Mouse (Mus musculus) thymus, postnatal 36 days (tissue): ENCODE data around the gene Heatr3.

Experiments
- DNase-seq, 2 experiments: peaks; one replicate each; pipeline ENCODE4 v3.0.0; 2022; ENCODE audit warnings: mixed read lengths in 2 of 2

The Heatr3 gene

GRCm38 (mm10) chr8:88137748-88138484 lies at the start of gene Heatr3:
Gene Heatr3 (plus strand): TSS chr8:88137855.
- DNase-seq, result peak; percentile 86 to 88

GRCm38 (mm10) chr8:88088006-88088405 lies 49.6 kb upstream of the Heatr3 start:
- DNase-seq, result no peak

DNA sequence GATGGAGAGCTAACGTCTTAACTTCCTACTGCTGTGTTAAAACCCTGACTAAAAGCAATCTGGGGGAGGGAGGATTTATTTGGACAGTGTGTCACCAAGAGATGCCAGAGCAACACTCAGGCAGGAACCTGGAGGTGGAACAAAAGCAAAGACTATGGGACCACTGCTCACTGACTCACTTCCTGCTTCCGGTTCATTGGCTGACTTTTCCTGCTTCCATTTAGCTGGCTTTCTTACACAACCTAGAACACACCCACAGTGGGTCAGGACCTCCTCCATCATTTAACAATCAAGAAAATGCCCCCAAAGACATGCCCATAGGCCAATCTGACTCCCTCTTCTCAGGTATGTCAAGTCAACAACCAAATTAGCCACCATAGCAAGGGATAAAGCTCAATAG lies 46.0 kb upstream of the Heatr3 start:
- DNase-seq, result no peak

GRCm38 (mm10) chr8:88093367-88093766 lies 44.3 kb upstream of the Heatr3 start:
- no peak for DNase-seq

GRCm38 (mm10) chr8:88098856-88099255 lies 38.8 kb upstream of the Heatr3 start:
- no peak for DNase-seq

- peak; percentile 8 to 25 for DNase-seq
These were observed 38.1 kb upstream of the Heatr3 start for GRCm38 (mm10) chr8:88099526-88099925.

DNA sequence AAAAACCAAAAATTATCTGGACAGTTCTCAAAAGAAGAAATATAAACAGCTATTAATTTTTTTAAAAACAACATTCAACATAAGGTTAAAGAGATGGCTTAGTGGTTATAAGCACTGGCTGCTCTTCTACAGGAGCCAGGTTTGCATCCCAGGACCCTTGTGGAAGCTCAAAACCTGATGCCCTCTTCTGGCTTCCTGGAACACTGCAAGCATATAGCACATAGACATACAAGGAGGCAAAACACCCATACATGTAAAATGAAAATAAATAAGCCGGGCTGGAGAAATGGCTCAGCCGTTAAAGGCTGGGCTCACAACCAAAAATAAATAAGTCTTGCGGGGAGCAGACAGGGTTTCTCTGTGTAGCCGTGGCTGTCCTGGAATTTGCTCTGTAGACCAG lies 28.4 kb upstream of the Heatr3 start:
- DNase-seq, result no peak

DNA sequence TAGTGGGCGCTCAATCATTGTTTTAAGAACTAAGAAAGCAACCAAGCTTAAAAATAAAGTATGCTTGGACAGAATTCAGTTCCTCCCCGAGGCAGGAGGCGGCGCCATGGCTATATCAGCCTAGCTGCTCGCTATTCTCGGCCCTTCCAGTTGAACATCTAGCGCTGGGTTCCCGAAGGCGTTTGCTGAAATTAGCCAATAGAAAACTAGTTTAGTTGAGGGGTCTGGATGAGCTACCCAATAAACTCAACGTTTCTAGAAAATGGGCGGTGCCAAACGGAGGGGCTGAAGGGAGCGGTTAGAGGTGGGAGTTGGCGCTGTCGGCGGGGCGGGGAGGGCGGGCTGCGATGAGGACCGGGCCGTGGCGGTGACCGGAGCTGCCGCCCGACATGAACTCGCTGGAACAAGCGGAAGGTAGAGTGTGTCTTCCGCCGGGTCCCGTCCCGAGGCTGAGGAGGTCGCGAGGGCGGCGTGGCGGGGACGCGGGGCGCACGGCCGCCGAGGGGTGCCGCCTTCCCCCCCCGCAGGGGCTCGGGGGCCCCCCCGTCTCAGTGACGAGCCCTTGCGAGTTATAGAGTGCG lies 19.1 kb upstream of the Heatr3 start, which contains the start of gene Cnep1r1:
Gene Cnep1r1, plus strand, starts transcription at position 314 of the 581 bp plus-strand sequence.
- DNase-seq, result peak; percentile 91

DNA sequence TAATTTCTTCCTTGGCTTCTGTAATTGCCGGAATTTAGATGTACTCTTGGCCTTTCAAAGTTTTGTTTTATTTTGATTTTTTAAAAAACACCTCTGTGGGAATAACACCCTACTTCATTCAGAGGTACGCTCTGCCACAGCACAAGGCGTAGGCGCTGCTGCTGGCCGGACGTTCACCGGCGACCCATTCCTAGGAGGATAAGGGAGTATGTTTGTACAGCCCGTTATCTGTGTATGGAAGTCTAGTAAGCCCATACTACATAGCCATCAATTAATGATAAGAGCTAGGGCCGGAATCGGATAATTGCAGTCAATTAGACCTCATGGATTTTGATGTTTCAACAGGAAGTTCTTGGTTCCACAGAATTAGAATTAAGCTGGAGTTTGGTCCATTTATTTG lies 18.6 kb upstream of the Heatr3 start:
- peak; percentile 18 to 27 for DNase-seq

DNA sequence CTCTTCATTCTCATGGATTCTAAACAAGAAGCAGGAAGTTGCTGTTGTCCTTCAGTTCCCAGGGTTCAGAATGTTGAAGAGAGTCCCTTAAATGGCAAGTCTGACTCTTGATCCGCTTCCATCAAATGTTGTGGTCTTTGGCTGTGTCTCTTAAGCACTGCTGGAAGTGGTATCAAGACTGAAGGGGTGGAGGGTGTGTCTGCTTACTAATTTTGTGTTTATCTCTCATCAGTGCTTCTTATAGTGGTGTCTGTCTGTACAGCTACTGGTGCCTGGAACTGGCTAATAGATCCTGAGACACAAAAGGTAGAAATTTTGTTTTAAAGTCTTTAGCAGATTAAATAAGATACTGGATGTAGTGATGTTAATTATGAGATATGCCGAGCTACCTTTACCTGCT lies 12.8 kb upstream of the Heatr3 start:
- DNase-seq, result no peak

- no peak for DNase-seq
These were observed 8.3 kb upstream of the Heatr3 start for GRCm38 (mm10) chr8:88129397-88129796.

- DNase-seq, result no peak
These were observed 6.8 kb upstream of the Heatr3 start for GRCm38 (mm10) chr8:88130754-88131317.

DNA sequence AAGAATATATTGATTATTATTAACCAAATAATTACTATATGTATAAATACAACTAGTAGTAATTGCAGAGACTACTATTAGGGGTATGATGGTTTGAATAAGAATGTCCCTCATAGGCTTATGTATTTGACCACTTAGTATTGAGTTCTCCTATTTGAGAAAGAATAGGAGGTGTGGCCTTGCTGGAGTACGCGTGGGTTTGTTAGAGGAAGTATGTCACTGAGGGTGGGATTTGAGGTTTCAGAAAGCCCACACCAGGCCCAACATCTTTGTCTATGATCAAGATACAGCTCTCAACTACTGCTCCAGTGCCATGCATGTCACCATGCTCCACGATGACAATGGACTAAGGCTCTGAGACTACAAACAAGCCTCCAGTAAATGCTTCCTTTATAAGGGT lies 1.6 kb downstream of the Heatr3 start:
- DNase-seq, result no peak

GRCm38 (mm10) chr8:88141629-88142028 lies 4.0 kb downstream of the Heatr3 start:
- DNase-seq, result no peak

- no peak for DNase-seq
These were observed 6.4 kb downstream of the Heatr3 start for GRCm38 (mm10) chr8:88144041-88144440.

- no peak for DNase-seq
These were observed 13.3 kb downstream of the Heatr3 start for GRCm38 (mm10) chr8:88150910-88151371.

- no peak for DNase-seq
These were observed 22.8 kb downstream of the Heatr3 start for GRCm38 (mm10) chr8:88160237-88160995.

DNA sequence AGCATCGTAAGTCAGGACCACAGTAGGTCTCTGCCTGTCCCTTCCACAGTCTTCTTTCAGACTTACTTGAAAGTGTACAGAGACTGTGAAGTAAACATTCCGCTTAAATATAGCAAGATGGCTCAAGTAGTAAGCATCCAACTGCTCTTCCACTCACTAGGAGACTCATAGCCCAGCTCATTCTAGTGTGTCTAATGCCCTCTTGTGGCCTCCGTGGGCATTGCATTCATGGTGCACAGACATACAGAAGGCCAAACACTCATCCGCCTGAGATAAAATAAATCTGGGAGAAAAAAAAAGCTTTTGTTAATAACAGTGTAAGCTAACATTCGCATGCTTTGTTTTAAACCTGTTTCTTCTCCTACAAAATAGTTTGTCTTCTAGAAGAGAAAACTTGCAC lies 23.8 kb downstream of the Heatr3 start:
- DNase-seq, result peak; percentile 58 to 69

DNA sequence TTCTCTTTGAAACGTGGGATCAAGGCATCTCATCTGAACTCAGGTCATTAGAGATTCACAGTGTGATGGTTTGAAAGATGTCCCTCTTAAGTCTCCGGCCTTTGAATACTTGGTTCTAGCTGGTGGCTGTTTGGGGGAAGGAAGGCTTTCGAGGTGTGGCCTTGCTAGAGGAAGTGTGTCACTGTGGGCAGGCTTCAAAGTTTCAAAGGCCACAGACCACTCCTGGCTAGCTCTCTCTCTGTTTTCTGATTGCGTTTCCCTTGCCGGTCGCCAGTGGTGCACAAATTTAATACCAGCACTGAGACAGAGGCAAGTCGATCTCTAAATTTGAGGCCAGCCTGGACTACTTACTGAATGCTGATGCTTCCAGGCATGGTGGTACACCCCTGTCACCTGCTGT lies 37.6 kb downstream of the Heatr3 start:
- DNase-seq, result no peak

DNA sequence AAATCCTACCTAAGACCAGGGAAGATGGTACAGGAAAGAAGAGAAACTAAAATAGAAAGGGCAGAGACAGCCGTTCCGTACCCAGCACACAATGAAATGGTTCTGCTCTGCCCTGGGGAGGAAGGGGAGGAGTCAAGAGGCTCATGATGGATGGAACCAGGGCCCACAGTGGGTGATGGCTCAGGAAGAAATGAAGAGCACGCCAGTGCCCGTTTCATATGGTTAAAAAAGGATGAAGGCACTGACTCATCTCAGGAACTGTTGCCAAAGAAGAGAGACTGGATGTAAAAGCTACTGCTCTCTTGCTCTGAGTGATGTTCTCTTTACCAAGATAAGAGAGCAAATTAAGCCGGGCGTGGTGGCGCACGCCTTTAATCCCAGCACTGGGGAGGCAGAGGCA lies 39.6 kb downstream of the Heatr3 start:
- no peak for DNase-seq

- DNase-seq, result no peak
These were observed 45.5 kb downstream of the Heatr3 start for GRCm38 (mm10) chr8:88183121-88183520.

DNA sequence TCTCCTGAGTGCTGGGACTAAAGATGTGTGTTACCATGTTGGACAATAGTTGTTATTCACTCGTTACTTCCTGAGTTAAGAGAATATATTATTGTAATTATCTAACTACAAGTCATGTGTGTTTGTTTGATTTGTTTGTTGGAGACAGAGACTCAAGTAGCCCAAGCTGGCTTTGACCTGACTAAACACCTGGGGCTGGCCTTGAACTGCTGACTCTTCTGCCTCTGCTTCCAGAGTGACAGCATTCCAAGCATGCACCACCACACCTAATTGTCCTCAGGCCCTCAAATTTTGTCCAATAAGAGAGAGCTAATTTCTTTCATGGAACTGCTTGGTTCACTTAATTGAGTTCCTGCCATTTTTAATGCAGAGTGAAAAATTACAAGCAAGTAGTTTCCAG lies 47.3 kb downstream of the Heatr3 start:
- no peak for DNase-seq

- no peak for DNase-seq
These were observed 48.1 kb downstream of the Heatr3 start for GRCm38 (mm10) chr8:88185716-88186115.
